Mouse (Mus musculus) layer of hippocampus, postnatal 25 days (tissue): ENCODE results near the gene Trcg1. TPM values are rescaled to one million over a fixed set of nuclear protein-coding genes. Genes with fewer than 3 reads are reported as not detected.

ENCODE experiments used
- DNase-seq, 2 experiments: peaks; one replicate each; pipeline ENCODE4 v3.0.0; 2022; ENCODE audit warnings: mixed read lengths in 2 of 2, low spot score in 1 of 2; ENCODE audit errors: extremely low spot score in 1 of 2
- total RNA-seq, 2 experiments: library from RNA; stranded (reverse); gene quantifications; 2 replicates each; pipeline ENCODE4 v1.2.3; 2021

Gene Trcg1
- total RNA-seq, 2 experiments from 2014 or later: not detected

GRCm38 (mm10) chr9:57283311-57283710, 47.0 kb downstream of the Trcg1 start:
- no peak for DNase-seq

DNA sequence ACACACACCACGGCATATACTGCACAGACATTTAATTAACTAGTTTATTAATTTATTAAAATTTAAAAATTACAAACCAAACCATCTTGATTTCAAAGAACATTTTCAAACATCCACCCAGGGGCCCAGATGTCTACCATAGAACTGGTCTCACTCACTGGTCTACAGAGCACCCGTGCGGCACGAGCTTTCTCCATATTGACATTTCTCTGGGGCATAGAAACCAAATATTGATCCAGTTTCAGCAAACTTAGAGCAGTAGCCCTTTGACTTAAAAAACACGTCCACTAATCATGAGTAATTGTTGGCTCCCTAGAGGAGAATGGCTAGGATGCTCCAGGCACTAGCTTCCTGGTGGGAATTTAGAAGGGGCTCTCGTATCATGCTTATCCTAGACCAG, 50.8 kb downstream of the Trcg1 start:
- DNase-seq: no peak

DNA sequence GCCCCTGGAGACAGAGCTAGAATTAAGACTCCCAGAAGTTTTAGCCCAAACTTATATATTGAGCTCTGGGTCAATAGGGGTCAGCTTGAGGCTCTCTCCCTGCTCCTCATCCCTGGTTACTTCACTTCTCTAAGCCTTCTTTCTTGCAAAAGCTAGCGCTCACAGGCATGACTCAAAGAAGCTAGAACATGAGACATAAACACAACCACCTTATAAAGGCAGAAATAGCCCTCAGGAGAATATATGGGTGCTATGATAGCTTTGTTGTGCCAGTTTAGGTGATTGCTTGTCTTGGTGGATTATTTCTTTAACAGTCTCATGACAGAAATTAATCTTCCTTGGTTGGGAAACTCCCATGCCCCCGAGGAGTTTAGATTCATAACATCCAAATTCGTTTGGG, 58.5 kb downstream of the Trcg1 start:
- DNase-seq: no peak

GRCm38 (mm10) chr9:57295666-57296065, 59.3 kb downstream of the Trcg1 start:
- no peak for DNase-seq

DNA sequence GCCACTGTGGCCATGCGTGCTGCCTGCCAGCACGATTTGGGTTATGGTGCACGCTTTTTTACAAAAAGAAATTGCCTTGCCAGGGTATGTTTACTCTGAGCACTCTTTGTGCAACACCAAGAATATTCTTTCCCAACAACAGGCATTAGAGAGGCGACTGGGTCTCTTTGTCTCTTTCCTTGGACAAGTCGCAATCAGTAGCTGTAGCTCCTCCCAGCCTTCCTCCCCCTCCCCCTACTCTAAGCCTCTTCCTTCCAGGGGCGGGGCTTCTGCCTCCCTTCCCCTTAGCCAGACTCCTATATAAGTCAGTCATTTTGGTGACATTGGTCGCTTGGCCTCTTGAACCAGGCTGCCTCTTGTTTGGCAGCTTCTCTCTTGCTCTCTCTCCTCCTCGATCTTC, 59.9 kb downstream of the Trcg1 start:
- DNase-seq: no peak

GRCm38 (mm10) chr9:57297938-57298337, 61.6 kb downstream of the Trcg1 start:
- DNase-seq: no peak

Other genes starting within 250 kb of the Trcg1 start
- 10 to 100 TPM; 29.2 to 30.9 TPM for gene Ptpn9, start 241.6 kb upstream of the Trcg1 start, total RNA-seq
- 10 to 100 TPM; 32.5 to 38.8 TPM for gene Sin3a, start 164.5 kb upstream of the Trcg1 start, total RNA-seq
- gene Man2c1, start 105.9 kb upstream of the Trcg1 start, total RNA-seq: 100 to 1,000 TPM; 109 to 160 TPM
- 1 to 10 TPM; 8.8 to 9.3 TPM for gene Neil1, start 88.3 kb upstream of the Trcg1 start, total RNA-seq
- 10 to 100 TPM; 87.2 to 89.9 TPM for gene Commd4, start 78.2 kb upstream of the Trcg1 start, total RNA-seq
- gene 1700017B05Rik, start 26.1 kb downstream of the Trcg1 start, total RNA-seq: 10 to 100 TPM; 27.1 to 28.9 TPM
- gene Ppcdc, start 203.6 kb downstream of the Trcg1 start, total RNA-seq: 10 to 100 TPM; 11.5 to 17.4 TPM
- gene Scamp5, start 231.5 kb downstream of the Trcg1 start, total RNA-seq: 100 to 1,000 TPM; 420 to 434 TPM